Mouse (Mus musculus) telencephalon, adult 2 months (tissue): ENCODE data around the gene Ube2k.
A peak's percentile ranks its signal among the peaks of the same experiment; 100 is the strongest.
"Not testable (repeated sequence)": the region's sequence is repeated elsewhere in the genome, so short reads cannot be mapped to it uniquely, and the experiment has no call there.

Source experiments
- DNase-seq: peaks from one replicate; pipeline ENCODE4 v3.0.0-alpha.2; 2011; ENCODE audit warnings: low read depth, low spot score

The Ube2k gene

DNA sequence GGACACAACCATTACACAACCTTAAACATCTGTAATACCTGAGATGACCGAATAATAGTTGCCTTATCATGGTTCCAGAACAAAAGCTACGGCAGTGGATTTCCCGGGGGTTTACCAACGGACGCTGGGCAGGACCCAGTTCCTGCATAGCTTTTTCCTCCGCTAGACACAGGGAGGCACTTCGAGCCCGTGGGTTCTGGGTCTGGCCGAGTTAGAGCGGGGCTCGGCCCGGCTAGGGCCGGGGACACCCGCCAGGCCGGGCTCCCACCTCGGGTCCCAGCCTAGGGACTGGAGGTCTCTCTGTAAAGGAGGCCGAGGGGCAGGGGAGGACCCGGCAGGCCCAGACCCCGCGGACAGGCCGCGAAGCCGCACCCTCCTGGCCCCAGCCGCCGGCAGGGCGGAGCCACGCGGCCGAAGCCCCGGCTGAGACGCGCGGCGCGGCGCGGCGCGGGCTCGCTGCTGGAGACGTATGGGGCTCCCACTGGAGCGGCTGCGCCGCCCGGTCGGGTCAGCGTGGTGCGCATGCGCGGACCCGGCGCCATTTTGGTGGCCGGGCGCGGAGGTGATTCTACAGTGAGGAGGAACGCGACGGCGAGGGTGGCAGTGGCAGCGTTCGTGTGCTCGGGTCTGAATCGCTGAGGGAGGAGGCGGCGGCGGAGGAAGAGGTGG is at the start of gene Ube2k, which contains the start of gene Smim14:
Gene Ube2k, plus strand, starts transcription at position 483 of the 669 bp plus-strand sequence.
Gene Smim14, minus strand, starts transcription at position 434 of the 669 bp plus-strand sequence.
- DNase-seq = peak; percentile 74

DNA sequence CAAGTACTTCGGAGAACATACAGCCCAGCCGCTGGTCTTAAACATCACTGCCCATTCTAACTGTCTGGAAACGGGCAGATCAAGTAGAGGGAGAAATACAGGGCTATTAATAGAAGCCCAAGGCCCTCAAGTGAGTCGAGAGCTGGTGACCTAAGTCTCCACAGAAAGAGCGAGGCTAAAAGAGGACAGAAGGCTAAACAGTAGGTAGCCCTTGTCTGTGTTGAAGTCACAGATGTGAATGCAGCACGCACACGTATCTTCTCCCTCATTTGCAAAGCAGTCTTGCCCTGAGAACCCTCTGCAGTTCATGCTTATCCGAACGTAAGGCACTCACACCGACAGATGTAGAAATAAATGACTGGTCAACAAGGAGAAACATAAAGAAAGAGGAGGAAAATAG is 49.7 kb upstream of the Ube2k start:
- no peak for DNase-seq

DNA sequence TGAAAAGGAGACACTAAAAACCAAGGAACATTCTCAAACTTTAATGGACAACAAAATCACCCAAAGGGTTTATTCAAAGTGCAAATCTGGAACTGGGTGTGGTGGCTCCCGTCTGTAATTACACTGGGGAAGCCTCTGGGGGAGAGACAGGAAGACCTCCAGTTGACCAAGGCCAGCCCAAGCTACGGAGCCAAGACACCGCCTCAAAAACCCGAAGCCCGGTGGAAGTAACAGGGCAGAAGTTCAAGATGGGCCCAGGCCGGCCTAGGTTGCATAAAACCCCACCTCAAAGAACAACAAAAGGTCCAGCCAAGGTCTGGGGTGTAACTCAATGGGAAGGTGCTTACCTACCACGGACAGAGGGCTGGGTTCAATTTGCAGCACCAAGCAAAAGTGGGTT is 48.3 kb upstream of the Ube2k start:
- DNase-seq = no peak

DNA sequence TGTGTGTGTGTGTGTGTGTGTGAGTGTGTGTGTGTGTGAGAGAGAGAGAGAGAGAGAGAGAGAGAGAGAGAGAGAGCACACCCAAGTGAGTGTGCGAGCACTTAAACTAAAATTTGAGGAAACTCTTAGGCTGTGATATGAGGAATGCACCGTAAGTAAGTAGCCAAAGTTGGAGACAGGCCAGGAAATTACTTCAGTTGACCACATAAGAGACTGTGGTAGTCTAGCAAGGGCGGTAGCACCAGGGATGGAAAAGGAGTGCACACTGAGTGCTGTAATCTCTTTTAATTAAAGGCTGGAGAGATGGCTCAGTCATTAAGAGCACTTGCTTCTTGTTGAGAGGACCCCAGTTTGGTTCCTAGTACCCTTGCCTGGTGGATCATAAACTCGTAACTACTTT is 47.2 kb upstream of the Ube2k start:
- DNase-seq = no peak

DNA sequence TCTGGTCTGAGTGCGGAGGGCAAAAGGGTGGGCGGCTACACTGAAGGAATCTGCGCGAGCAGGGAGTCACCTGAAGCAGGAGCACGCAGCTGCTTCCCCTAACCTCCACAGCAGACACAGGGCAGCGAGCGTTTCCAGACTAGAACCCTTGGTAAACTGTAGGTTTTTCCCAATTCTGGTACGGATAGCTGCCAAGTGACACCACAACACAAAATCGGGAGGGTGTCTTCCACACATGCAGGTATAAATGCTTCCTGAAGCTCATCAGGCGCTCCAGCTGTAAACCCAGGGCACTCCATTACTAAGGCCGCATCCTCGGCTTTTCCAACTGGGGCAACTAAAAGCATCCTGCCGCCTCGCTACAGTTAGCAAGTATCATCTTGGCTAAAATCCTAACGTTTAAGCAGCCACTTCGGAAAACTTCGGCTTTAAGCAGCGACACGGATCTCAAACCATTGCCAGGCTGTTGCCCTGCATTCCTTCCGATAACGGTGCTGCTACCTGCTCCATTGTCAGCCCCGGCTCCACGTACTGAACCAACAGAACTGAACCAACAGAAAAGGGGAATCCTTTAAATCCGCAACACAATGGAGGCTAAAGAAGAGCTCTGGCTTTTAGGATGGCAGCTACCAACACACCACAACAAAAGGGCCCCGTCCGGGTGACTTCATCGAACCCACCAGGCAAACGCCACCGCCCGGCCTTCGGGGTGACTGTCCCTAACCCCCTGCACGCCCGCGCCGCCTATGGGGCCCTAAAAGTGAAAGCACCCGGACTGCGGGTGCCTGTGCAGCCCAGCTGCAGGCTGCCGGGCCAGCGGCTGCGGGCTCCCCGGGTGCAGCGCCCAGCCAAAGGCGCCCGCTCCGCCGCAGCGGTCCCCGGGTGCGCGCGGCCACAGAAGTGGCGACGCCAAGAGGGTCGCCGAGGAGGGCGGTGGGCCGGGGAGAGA is 45.0 kb upstream of the Ube2k start:
- peak; percentile 35 for DNase-seq

DNA sequence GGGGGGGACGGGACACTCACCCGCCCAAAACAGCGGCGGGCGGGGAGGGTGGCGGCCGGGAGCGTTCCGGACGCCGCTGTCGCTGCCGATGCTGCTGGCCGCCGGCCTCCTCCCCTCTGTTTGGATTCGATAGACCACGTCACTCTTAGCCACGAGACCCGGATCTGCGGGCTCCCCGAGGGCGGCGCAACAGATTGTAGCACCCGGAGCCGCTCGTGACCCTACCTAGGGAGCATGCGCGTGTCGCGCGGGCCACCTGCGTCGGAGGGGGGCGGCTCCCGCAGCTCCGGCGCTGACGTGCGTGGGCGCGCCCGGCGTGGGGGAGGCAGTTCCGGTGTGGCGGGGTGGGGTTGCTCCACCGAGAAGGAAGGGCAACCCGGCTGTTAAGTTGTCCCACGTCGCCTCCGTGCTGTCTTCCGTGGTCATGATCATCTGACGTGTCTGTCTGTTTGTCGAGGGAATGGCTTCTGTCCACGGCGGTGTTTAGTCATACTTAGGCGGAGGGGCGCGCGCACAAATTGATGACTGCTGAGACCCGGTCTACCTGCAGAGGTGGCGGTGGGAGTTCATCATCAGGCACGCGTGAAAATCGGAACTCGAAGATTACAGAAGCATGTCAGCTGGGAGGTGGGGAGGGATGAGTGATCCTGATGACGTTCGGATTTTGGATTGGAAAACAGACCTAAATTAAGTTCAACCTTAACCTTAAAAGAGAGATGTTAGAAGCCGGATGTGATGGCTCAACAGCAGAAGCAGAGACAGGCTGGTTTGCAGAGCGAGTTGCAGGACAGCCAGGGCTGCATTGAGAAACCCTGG is 44.1 kb upstream of the Ube2k start, which contains the start of gene Gm43552:
Gene Gm43552, minus strand, starts transcription at position 118 of the 816 bp plus-strand sequence.
- DNase-seq = peak; percentile 94

DNA sequence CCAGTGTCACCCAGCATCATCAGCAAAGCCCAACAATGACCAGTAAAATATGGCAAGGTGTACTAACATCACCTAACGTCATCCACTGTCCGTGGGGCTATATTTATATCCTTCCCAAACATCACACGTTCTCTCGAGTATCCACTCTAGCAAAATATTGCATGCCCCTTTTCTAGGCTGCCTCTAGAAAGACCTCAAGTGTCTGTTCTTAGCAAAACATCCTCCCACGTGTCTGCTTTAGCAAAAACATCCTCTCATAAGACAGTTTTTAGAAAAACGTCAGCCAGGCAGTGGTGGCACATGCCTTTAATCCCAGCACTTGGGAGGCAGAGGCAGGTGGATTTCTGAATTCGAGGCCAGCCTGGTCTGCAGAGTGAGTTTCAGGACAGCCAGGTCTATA is 36.8 kb upstream of the Ube2k start:
- no peak for DNase-seq

DNA sequence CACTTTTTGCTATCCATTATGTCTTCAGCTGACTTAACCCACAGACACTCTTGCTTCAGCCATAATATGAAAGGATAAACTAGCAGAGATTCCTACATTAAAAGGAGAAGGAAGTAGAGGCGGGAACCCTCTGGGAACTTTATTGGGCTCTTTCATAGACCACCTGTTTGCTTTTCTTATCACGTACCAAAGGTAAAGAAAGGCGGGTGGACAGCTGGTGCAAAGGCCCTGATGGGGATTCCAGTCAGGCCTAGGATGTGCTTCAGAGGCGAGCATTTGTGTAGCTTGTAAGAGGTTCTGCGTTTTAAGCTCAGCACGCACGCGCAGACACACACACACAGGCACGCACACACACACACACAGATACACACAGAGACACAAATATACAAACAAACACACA is 35.6 kb upstream of the Ube2k start:
- DNase-seq = no peak

DNA sequence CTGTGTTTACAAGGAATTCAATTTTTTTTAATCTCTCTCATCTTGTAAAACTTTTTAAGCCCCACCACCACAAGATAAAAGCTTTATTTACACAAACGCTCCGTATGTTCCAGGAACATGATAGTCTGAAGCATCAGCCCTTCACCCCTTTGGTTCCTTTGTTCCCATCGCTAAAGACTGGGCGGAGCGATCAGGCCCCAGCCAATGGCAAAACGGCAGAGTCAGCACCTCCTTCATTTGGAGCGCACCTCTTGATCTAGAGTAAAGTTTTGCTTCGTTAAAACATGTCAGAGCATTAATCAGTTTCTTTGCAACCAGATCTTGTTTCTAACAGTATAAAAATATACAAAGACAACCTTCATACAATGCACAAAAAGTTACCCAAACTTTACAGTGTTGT is 31.2 kb upstream of the Ube2k start:
- no peak for DNase-seq

DNA sequence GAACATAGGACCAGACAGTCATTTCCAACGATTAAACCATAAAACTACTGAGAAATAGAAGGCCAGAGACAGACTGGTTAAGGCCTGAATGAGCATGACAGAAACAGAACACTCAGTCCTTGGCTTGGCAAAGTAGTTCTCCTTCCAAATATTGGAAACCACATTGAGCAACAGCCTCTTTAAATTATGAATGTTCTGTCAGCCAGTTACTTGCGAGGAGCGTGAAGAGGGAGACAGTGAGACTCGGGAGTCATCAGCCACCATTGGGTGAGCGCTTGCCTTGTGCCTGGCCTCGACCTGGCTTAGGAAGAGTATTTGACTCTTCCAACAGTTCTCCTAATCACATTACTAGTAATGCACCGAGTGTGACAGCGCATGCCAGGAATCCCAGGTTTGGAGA is 28.6 kb upstream of the Ube2k start:
- DNase-seq = no peak

DNA sequence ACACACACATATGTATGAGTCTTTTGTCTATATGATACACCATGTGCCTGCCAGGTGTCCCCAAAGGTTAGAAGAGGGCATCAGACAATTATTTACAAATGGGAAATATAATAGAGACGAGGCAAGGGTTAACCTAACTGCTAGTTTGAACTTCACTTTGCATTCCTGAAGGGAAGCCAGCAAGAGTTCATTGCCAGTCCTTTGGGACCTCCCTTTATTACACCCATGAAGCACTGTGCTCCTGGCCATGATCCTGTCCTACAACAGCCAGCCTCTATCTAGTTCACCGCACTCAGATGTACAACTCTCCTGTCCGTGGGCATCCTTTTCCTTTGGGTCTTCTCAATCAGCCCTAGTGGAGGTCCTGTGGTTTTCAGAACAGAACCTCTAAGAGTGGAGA is 23.5 kb upstream of the Ube2k start:
- DNase-seq = no peak

DNA sequence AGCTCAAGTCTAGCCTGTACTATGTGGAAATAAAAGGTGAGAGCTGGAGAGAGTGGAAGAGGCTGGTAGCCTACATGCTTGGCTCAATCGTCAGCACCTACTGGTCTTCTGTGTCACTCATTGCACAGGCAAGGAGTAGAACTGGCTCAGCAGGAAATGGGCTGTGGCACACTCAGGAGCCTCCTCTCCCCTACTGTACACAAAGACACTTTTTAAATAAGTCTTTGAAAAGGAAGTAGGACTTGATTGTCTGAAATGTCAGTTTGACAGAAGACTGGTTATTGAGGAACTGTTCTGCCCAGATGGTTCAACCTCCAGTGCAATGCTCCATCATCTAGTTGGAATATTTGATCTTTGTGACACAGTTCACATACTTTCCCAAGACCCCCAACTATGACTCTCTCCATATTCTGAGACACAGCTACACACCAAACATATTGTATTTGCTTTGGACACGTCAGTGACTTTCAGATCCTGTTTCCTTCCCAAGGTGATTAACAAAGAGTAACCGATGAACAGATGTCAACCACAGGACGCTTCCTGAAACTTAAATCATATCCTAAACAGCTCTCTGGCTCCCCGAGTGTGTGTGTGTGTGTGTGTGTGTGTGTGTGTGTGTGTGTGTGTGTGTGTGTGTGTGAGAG is 22.3 kb upstream of the Ube2k start:
- DNase-seq = no peak

DNA sequence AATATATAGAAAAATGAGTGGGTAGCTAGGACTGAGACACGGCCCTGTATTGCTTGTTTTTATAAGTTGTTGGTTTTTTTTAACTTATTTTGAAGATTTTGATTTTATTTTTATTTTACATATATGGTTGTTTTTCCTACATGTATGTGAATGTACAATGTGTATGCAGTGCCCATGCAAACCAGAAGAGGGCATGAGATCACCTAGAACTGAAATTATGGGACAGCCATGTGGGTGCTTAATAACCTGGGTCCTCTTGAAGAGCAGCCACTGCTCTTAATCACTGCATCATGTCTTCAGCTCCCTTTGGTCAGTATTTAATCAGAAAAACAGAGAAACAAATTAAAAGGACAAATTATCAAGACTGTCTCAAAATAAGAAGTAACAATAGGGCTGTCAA is 15.2 kb upstream of the Ube2k start:
- no peak for DNase-seq

DNA sequence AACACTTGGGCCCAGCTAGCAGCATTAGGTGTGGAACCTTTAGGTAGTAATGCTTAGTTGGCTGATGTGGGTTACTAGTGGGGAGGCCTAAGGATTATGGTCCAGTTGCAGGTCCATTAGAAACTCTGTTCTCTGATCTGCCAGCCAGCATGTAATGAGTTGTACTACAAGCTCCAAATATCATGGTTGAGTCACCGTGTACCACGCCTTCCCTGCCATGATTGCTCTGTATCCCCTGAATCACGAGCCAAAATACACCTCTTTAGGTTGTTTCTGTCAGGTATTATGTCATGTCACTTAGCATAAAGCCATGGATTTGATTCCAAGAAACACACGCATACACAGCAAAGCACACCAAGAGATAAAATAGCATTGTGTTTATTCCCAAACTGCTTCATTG is 12.2 kb upstream of the Ube2k start:
- no peak for DNase-seq

DNA sequence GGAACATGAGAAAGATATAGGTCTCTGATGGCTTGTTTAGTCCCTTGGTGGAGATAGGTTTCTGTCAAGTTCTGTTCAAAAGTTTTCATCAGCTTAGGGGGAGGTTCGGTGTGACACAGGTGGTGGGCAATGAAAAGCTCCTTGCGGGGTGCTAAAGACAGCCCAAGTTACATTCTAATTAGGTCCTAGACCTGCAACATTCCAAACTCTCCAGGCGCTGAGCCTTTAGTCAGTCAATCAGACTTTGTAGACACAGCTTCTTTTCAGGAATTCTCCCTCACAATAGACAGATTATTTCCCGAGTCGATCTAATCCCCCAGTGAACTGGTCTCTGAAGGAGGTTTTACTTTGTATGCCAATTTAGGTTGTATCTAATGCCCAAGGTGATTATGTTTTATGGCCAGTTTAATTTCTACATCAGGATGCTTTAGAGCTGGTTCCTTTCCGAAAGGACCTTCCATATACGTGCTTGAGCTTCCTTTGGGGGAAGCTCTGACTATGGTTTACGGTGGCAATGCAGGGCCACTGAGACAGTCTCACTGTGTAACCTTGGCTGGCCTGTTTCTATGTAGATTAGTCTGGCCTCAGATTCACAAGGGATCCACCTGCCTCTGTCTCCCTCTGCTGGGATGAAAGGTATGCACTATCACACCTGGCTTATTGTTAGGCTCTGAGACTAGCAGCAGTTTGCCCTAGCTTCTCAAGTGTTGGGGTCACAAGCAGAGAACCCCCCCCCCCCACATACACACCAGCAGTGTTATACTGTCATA is 11.2 kb upstream of the Ube2k start:
- DNase-seq = no peak

DNA sequence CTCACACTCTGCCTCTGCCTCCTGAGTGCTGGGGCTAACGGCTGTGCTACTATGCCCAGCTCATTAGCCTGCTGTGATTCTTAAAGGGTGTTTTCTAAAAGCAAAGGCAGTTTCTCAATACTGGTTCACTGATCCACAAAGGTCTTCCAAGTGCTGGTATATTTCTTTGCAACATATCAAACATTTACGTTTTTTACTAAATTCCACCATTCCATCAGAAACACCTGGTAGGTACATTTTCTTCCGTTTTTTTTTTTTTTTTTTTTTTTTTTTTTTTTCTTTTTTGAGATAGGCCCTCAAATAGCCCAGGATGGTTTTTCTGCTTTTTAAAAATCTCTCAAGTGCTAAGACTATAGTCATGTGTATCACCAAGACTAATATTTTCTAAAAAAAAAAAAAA is 5.8 kb upstream of the Ube2k start:
- no peak for DNase-seq

DNA sequence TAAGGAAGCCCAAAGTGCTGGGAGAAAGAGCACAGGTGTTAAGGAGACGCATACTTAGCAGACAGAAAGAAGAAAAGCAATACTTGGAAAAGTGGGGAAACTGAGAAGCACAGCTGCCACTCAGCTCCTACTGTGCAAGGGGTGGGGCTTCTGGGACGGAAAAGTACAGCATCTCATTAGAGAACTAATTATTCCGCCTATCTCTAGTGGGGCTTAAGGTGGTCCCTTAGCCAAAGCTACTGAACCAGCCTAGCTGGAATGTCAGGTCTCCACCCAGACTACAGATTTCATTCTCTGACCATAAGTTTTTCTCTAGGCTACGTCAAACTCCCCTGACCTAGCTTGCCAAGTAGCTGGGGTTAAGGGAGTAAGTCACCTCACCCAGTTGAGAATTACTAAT is 2.5 kb upstream of the Ube2k start:
- DNase-seq = no peak

DNA sequence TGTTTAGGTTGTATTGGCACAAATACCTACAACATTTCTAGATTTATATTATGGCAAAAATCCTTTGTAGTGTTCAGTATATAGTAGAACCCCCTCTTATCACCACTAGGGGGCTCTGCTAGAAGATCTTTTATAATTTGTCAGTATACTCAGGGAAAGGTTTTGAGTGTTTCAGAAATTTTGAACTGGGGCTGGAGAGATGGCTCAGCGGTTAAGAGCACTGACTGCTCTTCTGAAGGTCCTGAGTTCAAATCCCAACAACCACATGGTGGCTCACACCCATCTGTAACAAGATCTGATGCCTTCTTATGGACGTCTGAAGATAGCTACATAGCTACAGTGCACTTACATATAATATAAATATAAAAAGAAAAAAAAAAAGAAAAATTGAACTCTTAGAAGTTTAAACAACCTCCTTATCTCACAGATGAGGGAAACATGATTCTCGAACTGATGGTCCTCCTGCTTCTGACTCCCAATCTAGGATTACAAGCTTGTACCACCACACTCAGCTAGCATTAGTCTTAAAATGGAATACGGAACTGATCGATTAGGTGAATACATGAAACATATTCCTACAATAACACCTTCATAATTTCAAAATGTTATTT is 1.5 kb upstream of the Ube2k start:
- DNase-seq = peak; percentile 8

DNA sequence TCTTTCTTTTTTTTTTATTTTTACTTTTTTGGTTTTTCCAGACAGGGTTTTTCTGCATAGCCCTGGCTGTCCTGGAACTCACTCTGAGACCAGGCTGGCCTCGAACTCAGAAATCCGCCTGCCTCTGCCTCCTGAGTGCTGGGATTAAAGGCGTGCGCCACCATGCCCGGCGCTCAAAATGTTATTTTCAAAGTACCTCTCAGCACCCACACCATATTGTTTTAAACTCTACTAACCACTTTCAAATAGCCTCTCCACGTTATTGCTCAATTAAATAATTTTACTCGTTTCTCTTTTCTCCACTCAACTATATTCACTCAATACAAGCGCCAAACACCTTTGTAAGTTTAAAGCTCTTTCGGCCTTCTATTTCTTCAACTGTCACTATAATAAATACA is 966 bp upstream of the Ube2k start:
- not testable (repeated sequence) for DNase-seq

DNA sequence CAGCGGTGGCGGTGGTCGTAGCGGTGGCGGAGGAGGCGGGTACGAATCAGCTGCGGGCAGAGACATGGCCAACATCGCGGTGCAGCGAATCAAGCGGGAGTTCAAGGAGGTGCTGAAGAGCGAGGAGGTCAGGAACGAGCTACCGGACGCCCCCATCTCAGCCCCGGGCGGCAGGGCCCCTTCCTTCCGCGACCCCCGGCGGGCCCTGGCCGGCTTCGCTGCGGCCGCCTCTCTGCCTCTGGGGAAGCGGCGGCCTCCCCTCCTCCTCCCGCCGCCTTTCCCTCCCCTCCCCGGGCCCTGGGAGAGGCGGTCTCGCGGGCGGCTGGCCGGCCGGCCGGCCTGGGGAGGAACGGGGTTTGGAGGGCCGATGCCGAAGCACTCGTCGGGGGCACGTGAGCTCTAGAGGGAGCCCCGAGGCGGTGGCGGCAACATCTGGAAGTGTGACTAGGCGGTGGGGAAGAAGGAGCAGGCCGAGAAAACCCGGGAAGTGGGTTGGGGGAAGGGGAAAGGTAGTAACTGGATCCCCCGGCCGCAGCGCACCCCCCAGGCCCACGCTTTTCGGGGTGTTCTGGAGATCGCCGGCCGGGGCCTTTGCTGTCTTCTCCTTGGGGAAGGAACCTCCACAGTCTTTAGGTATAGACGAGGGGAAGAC is 513 bp downstream of the Ube2k start:
- peak; percentile 16 for DNase-seq
